Mouse (Mus musculus) lung, embryonic 16.5 days (tissue): ENCODE measurements around the gene Col8a1. TPM values are rescaled to one million over a fixed set of nuclear protein-coding genes. Genes with fewer than 3 reads are reported as not detected.

ENCODE experiments used
- ATAC-seq: fragments of 200-750 bp; cut with Nextera tagmentation; 2 replicates; pipeline ENCODE4 v1.8.0; 2017; ENCODE audit warnings: low read depth, mild to moderate bottlenecking, moderate library complexity
- H3K27ac ChIP-seq: fragments of 300-500 bp; sonication (generic); 2 replicates; pipeline ENCODE4 v1.5.1; 2014; ENCODE audit warnings: mild to moderate bottlenecking, control low read depth, low read length
- H3K27me3 ChIP-seq: fragments of 300-500 bp; sonication (generic); 2 replicates; pipeline ENCODE4 v1.6.1; 2014; ENCODE audit warnings: low read depth, low read length, mixed read lengths; ENCODE audit not compliant: control insufficient read depth, insufficient read depth
- H3K36me3 ChIP-seq: fragments of 300-500 bp; sonication (generic); 2 replicates; pipeline ENCODE4 v1.6.1; 2014; ENCODE audit warnings: low read length; ENCODE audit not compliant: control insufficient read depth, insufficient read depth
- H3K4me1 ChIP-seq: fragments of 300-500 bp; sonication (generic); replicated peaks from 2 replicates; pipeline ENCODE4 v1.6.1; 2014; ENCODE audit warnings: low read length, mixed read lengths; ENCODE audit not compliant: control insufficient read depth, insufficient read depth
- H3K4me2 ChIP-seq: fragments of 300-500 bp; sonication (generic); 2 replicates; pipeline ENCODE4 v1.6.1; 2014; ENCODE audit warnings: low read depth, low read length, control low read depth
- H3K4me3 ChIP-seq: fragments of 300-500 bp; sonication (generic); 2 replicates; pipeline ENCODE4 v1.5.1; 2014; ENCODE audit warnings: mild to moderate bottlenecking, low read length, control low read depth
- H3K9ac ChIP-seq: fragments of 300-500 bp; sonication (generic); 2 replicates; pipeline ENCODE4 v1.6.1; 2014; ENCODE audit warnings: low read length, control low read depth
- H3K9me3 ChIP-seq: fragments of 300-500 bp; sonication (generic); 2 replicates; pipeline ENCODE4 v1.6.1; 2016; ENCODE audit warnings: low read length; ENCODE audit not compliant: control insufficient read depth
- WGBS: fragments of 180-500 bp; shearing (Covaris S2); extraction: QIAGEN DNeasy Blood & Tissue Kit; methylation state at CpG from one replicate; pipeline ENCODE4 v1.1.7; 2014; 5-methylcytosine and 5-hydroxymethylcytosine counted together
- polyA plus RNA-seq: library from polyadenylated mRNA; unstranded; fragments of >200 nt; fragmentation: Nextera tagmentation; extraction: Ambion mirVana; gene quantifications from 2 replicates; pipeline ENCODE4 v1.2.1, GENCODE M21; 2015

The Col8a1 gene
- polyA plus RNA-seq, 1 experiment from 2014 or later = 2.6 TPM

DNA sequence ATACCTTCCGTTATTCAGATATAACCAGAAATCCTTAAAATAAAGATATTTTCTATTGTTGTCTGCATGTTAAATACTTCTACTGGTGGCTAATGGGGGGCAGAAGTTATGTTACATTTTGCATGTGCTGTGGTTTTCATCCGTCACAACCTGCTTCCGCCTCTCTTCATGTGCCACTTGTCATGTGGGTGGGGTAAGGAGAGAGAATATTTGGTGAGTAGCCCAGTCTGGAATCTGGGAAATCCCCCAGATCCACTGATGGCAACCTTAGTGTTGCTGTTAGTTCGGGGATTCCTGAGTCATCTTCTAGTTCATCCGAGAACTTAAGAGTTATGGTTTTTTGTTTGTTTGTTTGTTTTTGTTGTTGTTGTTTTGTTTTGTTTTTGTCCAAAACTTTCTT lies 55.8 kb downstream of the Col8a1 start:
- Histone ChIP-seq H3K27me3 (no peaks in the 10 kb centered on the region), H3K4me2 (no peak overlapping the region), H3K27ac (no peak overlapping the region), H3K9me3 (no peaks in the 10 kb centered on the region), H3K4me3 (no peak overlapping the region), H3K36me3 (no peaks in the 10 kb centered on the region), H3K4me1 (no peaks in the 10 kb centered on the region), H3K9ac (no peak overlapping the region)
- 83% methylated on average over 5 of the region's 5 CpGs for WGBS
- no peak for ATAC-seq

- no peak overlapping the region for H3K27ac ChIP-seq
- no peaks in the 10 kb centered on the region for H3K9me3 ChIP-seq
- H3K4me2 ChIP-seq = no peak overlapping the region
- H3K36me3 ChIP-seq = no peaks in the 10 kb centered on the region
- 61% methylated on average over 1 of the region's 1 CpGs for WGBS
- no peaks in the 10 kb centered on the region for H3K27me3 ChIP-seq
- H3K4me1 ChIP-seq = no peaks in the 10 kb centered on the region
- ATAC-seq = no peak
- H3K9ac ChIP-seq = no peak overlapping the region
- no peak overlapping the region for H3K4me3 ChIP-seq
Observed at GRCm38 (mm10) chr16:57694694-57695093, 59.8 kb downstream of the Col8a1 start.

DNA sequence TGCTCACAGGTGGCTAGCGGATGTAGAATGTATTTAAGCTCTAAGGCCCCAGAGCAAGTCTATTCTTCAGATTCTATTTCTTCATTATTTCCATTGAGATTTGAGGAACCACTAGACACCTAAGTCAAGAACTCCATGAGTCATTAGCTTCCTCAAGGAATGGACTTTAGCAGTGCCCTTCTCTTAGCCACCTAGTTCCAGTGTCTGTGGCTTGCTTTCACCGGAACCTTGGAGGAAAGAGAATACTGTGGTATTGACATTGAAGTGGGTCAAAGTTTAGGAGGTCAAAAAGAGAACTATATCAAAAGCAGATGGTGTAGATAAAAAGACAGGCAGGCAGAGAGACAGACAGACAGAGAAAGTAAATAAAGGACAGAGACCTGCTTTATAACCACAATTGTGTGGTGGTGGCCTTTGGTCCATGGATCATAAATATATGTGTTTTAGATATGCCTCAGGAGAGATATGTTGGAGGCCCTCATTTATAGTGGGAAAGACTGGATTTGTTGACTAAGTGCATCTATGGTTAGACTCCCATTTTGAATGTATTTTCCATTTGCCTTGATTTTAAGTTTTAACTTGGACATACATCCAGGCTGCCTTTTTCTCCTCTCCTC lies 60.5 kb downstream of the Col8a1 start:
- H3K4me3 ChIP-seq = no peak overlapping the region
- no peak for ATAC-seq
- no peak overlapping the region for H3K4me2 ChIP-seq
- no peak overlapping the region for H3K27ac ChIP-seq
- 74% methylated on average over 2 of the region's 2 CpGs for WGBS
- no peaks in the 10 kb centered on the region for H3K36me3 ChIP-seq
- no peaks in the 10 kb centered on the region for H3K27me3 ChIP-seq
- no peaks in the 10 kb centered on the region for H3K9me3 ChIP-seq
- no peaks in the 10 kb centered on the region for H3K4me1 ChIP-seq
- H3K9ac ChIP-seq = no peak overlapping the region

- H3K9ac ChIP-seq = no peak overlapping the region
- no peaks in the 10 kb centered on the region for H3K27me3 ChIP-seq
- 0 out of 2 replicates have a peak, but pooled peaks have one; percentile 23 for ATAC-seq
- 46% methylated on average over 5 of the region's 5 CpGs for WGBS
- no peaks in the 10 kb centered on the region for H3K9me3 ChIP-seq
- no peaks in the 10 kb centered on the region for H3K4me1 ChIP-seq
- H3K27ac ChIP-seq = no peak overlapping the region
- H3K4me3 ChIP-seq = no peak overlapping the region
- no peaks in the 10 kb centered on the region for H3K36me3 ChIP-seq
- H3K4me2 ChIP-seq = no peak overlapping the region
Observed at GRCm38 (mm10) chr16:57685790-57686399, 68.6 kb downstream of the Col8a1 start.

DNA sequence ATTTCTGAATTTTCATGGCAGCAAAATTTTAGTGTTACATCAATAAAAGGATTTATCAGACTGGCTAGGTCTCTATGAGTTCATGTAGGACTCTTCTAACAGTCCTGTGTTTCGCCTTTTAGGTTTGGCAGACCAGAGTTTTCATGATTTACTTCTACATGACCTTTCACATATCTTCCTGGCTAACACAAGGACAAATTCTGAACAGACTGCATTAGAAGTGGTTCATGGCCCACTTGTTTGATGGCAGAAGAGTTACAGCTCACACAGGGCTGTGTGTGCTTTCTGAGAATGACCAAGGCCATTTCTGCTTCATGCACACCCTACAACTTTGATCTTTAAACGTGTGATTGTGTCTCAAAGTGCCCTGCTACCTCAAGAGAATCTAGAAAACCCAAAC lies 82.3 kb downstream of the Col8a1 start:
- Histone ChIP-seq H3K4me1 (no peaks in the 10 kb centered on the region), H3K9ac (no peak overlapping the region), H3K4me3 (no peak overlapping the region), H3K9me3 (no peaks in the 10 kb centered on the region), H3K27ac (no peak overlapping the region), H3K36me3 (no peaks in the 10 kb centered on the region), H3K4me2 (no peak overlapping the region), H3K27me3 (no peaks in the 10 kb centered on the region)
- 44% methylated on average over 2 of the region's 2 CpGs for WGBS
- no peak for ATAC-seq

DNA sequence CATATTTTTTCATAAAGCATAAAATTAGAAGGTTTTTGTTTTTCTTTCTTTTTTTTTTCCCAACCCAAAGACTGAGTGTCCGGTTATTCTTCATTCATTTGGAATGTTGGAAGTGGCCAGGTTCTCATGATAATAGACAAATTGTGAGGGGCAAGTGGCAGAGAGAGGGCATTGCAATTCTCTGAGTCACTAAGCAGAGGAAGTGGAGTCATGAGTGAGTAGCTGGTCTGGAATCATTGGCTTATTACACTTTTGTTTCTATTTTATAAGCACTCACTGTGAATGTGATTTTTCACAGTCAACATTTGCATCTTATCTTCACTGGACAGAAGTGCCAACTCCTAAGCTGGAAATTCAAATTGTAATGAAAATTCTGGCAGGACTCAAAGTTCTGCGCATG lies 82.9 kb downstream of the Col8a1 start:
- H3K9ac ChIP-seq = no peak overlapping the region
- no peaks in the 10 kb centered on the region for H3K4me1 ChIP-seq
- H3K4me3 ChIP-seq = no peak overlapping the region
- 66% methylated on average over 2 of the region's 2 CpGs for WGBS
- no peak for ATAC-seq
- H3K4me2 ChIP-seq = no peak overlapping the region
- H3K36me3 ChIP-seq = no peaks in the 10 kb centered on the region
- no peaks in the 10 kb centered on the region for H3K27me3 ChIP-seq
- no peak overlapping the region for H3K27ac ChIP-seq
- H3K9me3 ChIP-seq = no peaks in the 10 kb centered on the region

- Histone ChIP-seq H3K9ac (no peak overlapping the region), H3K36me3 (no peaks in the 10 kb centered on the region), H3K27ac (no peak overlapping the region), H3K4me2 (no peak overlapping the region), H3K4me3 (no peak overlapping the region), H3K27me3 (no peaks in the 10 kb centered on the region), H3K4me1 (no peaks in the 10 kb centered on the region), H3K9me3 (no peaks in the 10 kb centered on the region)
- ATAC-seq = no peak
- 8% methylated on average over 3 of the region's 3 CpGs for WGBS
Observed at GRCm38 (mm10) chr16:57669348-57669747, 85.2 kb downstream of the Col8a1 start.

GRCm38 (mm10) chr16:57662661-57663060 lies 91.9 kb downstream of the Col8a1 start:
- 31% methylated on average over 3 of the region's 3 CpGs for WGBS
- Histone ChIP-seq H3K4me3 (no peak overlapping the region), H3K27me3 (no peaks in the 10 kb centered on the region), H3K27ac (no peak overlapping the region), H3K4me2 (no peak overlapping the region), H3K36me3 (no peaks in the 10 kb centered on the region), H3K9me3 (no peaks in the 10 kb centered on the region), H3K4me1 (no peaks in the 10 kb centered on the region), H3K9ac (no peak overlapping the region)
- ATAC-seq = no peak

- Histone ChIP-seq H3K9ac (no peak overlapping the region), H3K36me3 (no peaks in the 10 kb centered on the region), H3K4me1 (no peaks in the 10 kb centered on the region), H3K27ac (no peak overlapping the region), H3K9me3 (no peaks in the 10 kb centered on the region), H3K4me3 (no peak overlapping the region), H3K27me3 (no peaks in the 10 kb centered on the region), H3K4me2 (no peak overlapping the region)
- no peak for ATAC-seq
- WGBS = 37% methylated on average over 2 of the region's 2 CpGs
Observed at GRCm38 (mm10) chr16:57649888-57650287, 104.6 kb downstream of the Col8a1 start.
